Mouse (Mus musculus) cerebellum, adult 9-10 months (tissue): ENCODE results near the gene Olfr1380.
"Not testable (repeated sequence)": the region's sequence is repeated elsewhere in the genome, so short reads cannot be mapped to it uniquely, and the experiment has no call there.

Experiments used
- DNase-seq: peaks from one replicate; pipeline ENCODE4 v3.0.0; 2022

Gene Olfr1380

GRCm38 (mm10) chr11:49556578-49556977, at the start of gene Olfr1380:
TSS of gene Olfr1380 (plus strand) at chr11:49556878.
- not testable (repeated sequence) for DNase-seq

- DNase-seq, result no peak
Measured at GRCm38 (mm10) chr11:49518086-49518485, 38.6 kb upstream of the Olfr1380 start.

- no peak for DNase-seq
Measured at GRCm38 (mm10) chr11:49519348-49519747, 37.3 kb upstream of the Olfr1380 start, which contains the start of gene Olfr1383. TSS of gene Olfr1383 (plus strand) at chr11:49519648.

- DNase-seq, result no peak
Measured at GRCm38 (mm10) chr11:49527947-49528346, 28.7 kb upstream of the Olfr1380 start, which contains the start of gene Olfr1382. TSS of gene Olfr1382 (plus strand) at chr11:49528247.

GRCm38 (mm10) chr11:49532761-49533160, 23.9 kb upstream of the Olfr1380 start:
- DNase-seq, result no peak

- peak; percentile 2 for DNase-seq
Measured at GRCm38 (mm10) chr11:49536631-49537030, 20.0 kb upstream of the Olfr1380 start.

- DNase-seq, result not testable (repeated sequence)
Measured at GRCm38 (mm10) chr11:49543149-49543548, 13.5 kb upstream of the Olfr1380 start, which contains the start of gene Olfr1381. TSS of gene Olfr1381 (plus strand) at chr11:49543449.

- DNase-seq, result not testable (repeated sequence)
Measured at GRCm38 (mm10) chr11:49554033-49554432, 2.6 kb upstream of the Olfr1380 start.

- DNase-seq, result not testable (repeated sequence)
Measured at GRCm38 (mm10) chr11:49575054-49575453, 18.4 kb downstream of the Olfr1380 start.

GRCm38 (mm10) chr11:49580452-49580851, 23.8 kb downstream of the Olfr1380 start:
- not testable (repeated sequence) for DNase-seq

GRCm38 (mm10) chr11:49590213-49590612, 33.5 kb downstream of the Olfr1380 start:
- DNase-seq, result no peak

- DNase-seq, result not testable (repeated sequence)
Measured at GRCm38 (mm10) chr11:49597149-49597548, 40.5 kb downstream of the Olfr1380 start.

- not testable (repeated sequence) for DNase-seq
Measured at GRCm38 (mm10) chr11:49608306-49608705, 51.6 kb downstream of the Olfr1380 start.

GRCm38 (mm10) chr11:49608938-49609867, 52.5 kb downstream of the Olfr1380 start, which contains the start of gene Flt4:
TSS of gene Flt4 (plus strand) at chr11:49609263.
- not testable (repeated sequence) for DNase-seq

- DNase-seq, result not testable (repeated sequence)
Measured at GRCm38 (mm10) chr11:49609868-49610824, 53.5 kb downstream of the Olfr1380 start.

- DNase-seq, result not testable (repeated sequence)
Measured at GRCm38 (mm10) chr11:49611349-49611748, 54.7 kb downstream of the Olfr1380 start.

GRCm38 (mm10) chr11:49612154-49612553, 55.5 kb downstream of the Olfr1380 start:
- DNase-seq, result no peak

GRCm38 (mm10) chr11:49613349-49613748, 56.7 kb downstream of the Olfr1380 start:
- DNase-seq, result no peak
